Mouse (Mus musculus): Measurements from ENCODE around the gene Lipm. TPM values are rescaled to one million over a fixed set of nuclear protein-coding genes. Genes with fewer than 3 reads are reported as not detected.

The Lipm gene
- total RNA-seq, 2 experiments from 2014 or later, result not detected

GRCm38 (mm10) chr19:34162693-34163092 lies 62.0 kb downstream of the Lipm start:
- DNase-seq, result no peak
- intact Hi-C loops (cut with DNase I), result no loop called here

GRCm38 (mm10) chr19:34165891-34166290 lies 65.2 kb downstream of the Lipm start, which contains the start of gene Ankrd22:
TSS of gene Ankrd22 (minus strand) at chr19:34166053.
- no peak for DNase-seq
- intact Hi-C loops (cut with DNase I), result no loop called here

GRCm38 (mm10) chr19:34166386-34166785 lies 65.7 kb downstream of the Lipm start:
- intact Hi-C loops (cut with DNase I), result no loop called here
- DNase-seq, result no peak

DNA sequence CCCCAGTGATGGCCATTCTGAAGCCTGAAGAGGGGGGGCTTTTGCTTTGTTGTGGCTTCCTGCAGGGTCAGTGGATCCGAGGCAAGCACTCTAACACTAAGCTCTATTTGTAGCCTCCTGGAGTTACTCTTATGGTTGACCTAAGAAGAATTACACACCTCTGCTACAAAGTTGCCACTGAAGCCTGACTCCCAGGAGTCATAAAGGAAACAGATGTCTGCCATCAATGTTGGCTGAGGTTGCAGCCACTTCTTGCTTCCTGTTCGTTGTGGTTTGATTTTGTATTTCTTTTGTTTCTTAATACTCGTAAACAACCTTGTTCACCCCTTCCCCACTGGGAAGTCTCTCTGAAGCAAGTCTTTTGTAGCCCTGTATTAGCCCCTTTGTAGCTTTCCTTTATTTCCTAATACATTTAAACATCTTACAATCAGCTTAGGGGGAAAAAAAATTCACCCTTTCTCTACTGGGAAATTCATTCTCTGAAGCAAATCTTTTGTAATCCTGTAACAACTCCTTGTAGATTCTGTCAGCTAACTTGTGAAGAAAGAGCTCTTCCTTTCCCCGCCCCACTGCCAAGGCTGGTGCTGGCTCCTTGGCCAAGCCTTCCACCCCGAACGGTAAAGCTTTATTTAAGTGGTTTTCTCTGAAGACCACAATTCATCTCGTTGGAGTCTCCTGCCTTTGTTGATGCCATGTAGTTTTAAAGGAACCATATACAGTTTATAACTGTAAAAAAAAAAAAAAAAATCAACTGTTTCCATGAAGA lies 67.3 kb downstream of the Lipm start:
- intact Hi-C loops (cut with DNase I), result no loop called here
- no peak for DNase-seq

GRCm38 (mm10) chr19:34169121-34169520 lies 68.4 kb downstream of the Lipm start:
- no peak for DNase-seq
- intact Hi-C loops (cut with DNase I), result no loop called here

DNA sequence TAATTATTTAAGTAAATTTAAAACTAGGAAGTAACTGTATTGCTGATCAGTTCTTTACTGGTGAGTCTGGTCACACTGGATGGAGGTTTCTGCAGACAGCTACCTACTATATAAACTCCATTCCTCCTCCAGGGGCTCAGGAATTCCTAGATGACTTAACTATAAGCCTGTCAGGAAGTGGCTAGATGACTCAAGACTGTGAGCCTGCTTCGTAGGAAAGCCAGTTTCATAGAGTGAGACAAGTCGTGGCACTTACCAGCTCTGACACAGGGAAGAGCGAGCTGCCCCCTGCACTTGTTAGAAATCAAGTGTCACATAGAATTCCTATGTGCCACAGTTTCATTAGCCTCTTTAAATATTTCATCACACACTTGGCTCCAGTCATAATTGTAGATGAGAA lies 70.4 kb downstream of the Lipm start:
- no peak for DNase-seq
- intact Hi-C loops (cut with DNase I), result no loop called here

Small RNA genes lying within 50 kb of the gene (microRNA-seq; reads per million reads assigned to microRNA genes)
- gene Gm23334 (ENCODE audit: borderline number of aligned reads in 2 of 2), result 0 reads per million in 2 experiments

Other genes with a start within 250 kb of the Lipm start
- not detected for gene Lipf, start 139.7 kb upstream of the Lipm start, total RNA-seq (2021)
- gene Lipk, start 92.6 kb upstream of the Lipm start, total RNA-seq (2021), result not detected
- not detected for gene Lipn, start 33.6 kb upstream of the Lipm start, total RNA-seq (2021)
- gene Ankrd22, start 65.1 kb downstream of the Lipm start, total RNA-seq (2021), result not detected
- gene Stambpl1, start 91.3 kb downstream of the Lipm start, total RNA-seq (2021), result 1 to 10 TPM; 2.7 to 5.4 TPM
- 100 to 1,000 TPM; 142 to 147 TPM for gene Acta2, start 154.7 kb downstream of the Lipm start, total RNA-seq (2021)
- gene Fas, start 189.7 kb downstream of the Lipm start, total RNA-seq (2021), result 10 to 100 TPM; 15.0 to 15.7 TPM

Measured in heart, postnatal 36 days (tissue).